Mouse (Mus musculus) forebrain, embryonic 16.5 days (tissue): ENCODE data around the gene Esrrg. TPM values are rescaled to one million over a fixed set of nuclear protein-coding genes. Genes with fewer than 3 reads are reported as not detected.

Source experiments
- ATAC-seq: fragments of 200-750 bp; cut with Nextera tagmentation; 2 replicates; pipeline ENCODE4 v1.8.0; 2017; ENCODE audit warnings: mild to moderate bottlenecking, moderate library complexity
- H3K27ac ChIP-seq: fragments of 300-500 bp; sonication (generic); 2 replicates; pipeline ENCODE4 v1.5.1; 2014; ENCODE audit warnings: low read length, control low read depth
- H3K27me3 ChIP-seq: fragments of 300-500 bp; sonication (generic); replicated peaks from 2 replicates; pipeline ENCODE4 v1.6.1; 2014; ENCODE audit warnings: low read length; ENCODE audit not compliant: control insufficient read depth, insufficient read depth
- H3K36me3 ChIP-seq: fragments of 300-500 bp; sonication (generic); 2 replicates; pipeline ENCODE4 v1.6.1; 2014; ENCODE audit not compliant: control insufficient read depth, insufficient read depth
- H3K4me1 ChIP-seq: fragments of 300-500 bp; sonication (generic); replicated peaks from 2 replicates; pipeline ENCODE4 v1.6.1; 2014; ENCODE audit warnings: low read length; ENCODE audit not compliant: control insufficient read depth, insufficient read depth
- H3K4me2 ChIP-seq: fragments of 300-500 bp; sonication (generic); 2 replicates; pipeline ENCODE4 v1.6.1; 2014; ENCODE audit warnings: mild to moderate bottlenecking, low read length, control low read depth
- H3K4me3 ChIP-seq: fragments of 300-500 bp; sonication (generic); replicated peaks from 2 replicates; pipeline ENCODE4 v1.5.1; 2014; ENCODE audit warnings: mild to moderate bottlenecking, low read length, control low read depth
- H3K9ac ChIP-seq: fragments of 300-500 bp; sonication (generic); replicated peaks from 2 replicates; pipeline ENCODE4 v1.6.1; 2014; ENCODE audit warnings: low read depth, low read length, control low read depth
- H3K9me3 ChIP-seq: fragments of 300-500 bp; sonication (generic); 2 replicates; pipeline ENCODE4 v1.6.1; 2016; ENCODE audit warnings: low read length; ENCODE audit not compliant: control insufficient read depth
- WGBS: fragments of 180-500 bp; shearing (Covaris S2); extraction: QIAGEN DNeasy Blood & Tissue Kit; methylation state at CpG from one replicate; pipeline ENCODE4 v1.1.7; 2014; 5-methylcytosine and 5-hydroxymethylcytosine counted together
- polyA plus RNA-seq: library from polyadenylated mRNA; unstranded; fragments of >200 nt; fragmentation: Nextera tagmentation; extraction: Ambion mirVana; gene quantifications from 2 replicates; pipeline ENCODE4 v1.2.1, GENCODE M21; 2015

The Esrrg gene
- polyA plus RNA-seq, 1 experiment from 2014 or later = 11.2 TPM

DNA sequence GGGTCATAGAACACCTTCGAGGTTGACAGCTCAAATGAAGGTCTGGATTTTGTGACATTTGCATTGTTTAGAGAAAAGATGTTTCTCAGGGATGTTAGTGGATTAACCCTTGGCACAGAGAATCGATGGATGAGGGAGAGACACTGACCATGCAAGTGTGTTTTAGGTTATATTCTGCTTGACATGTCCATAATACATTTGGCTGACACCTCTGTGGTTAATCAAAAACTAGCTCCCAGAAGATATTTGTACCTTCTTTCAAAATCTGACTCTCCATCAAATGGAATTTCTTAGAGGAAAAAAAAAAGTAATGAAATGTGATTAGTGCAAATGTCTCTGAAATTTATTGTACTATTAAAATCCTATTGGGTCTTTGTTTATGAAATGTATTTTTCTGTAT is 158.8 kb downstream of the Esrrg start:
- WGBS = 83% methylated on average over 2 of the region's 2 CpGs
- Histone ChIP-seq H3K4me1 (no peaks in the 10 kb centered on the region), H3K9ac (no peak overlapping the region), H3K9me3 (no peaks in the 10 kb centered on the region), H3K27ac (no peak overlapping the region), H3K4me3 (no peak overlapping the region), H3K36me3 (no peaks in the 10 kb centered on the region), H3K4me2 (no peak overlapping the region), H3K27me3 (no peaks in the 10 kb centered on the region)
- no peak for ATAC-seq

DNA sequence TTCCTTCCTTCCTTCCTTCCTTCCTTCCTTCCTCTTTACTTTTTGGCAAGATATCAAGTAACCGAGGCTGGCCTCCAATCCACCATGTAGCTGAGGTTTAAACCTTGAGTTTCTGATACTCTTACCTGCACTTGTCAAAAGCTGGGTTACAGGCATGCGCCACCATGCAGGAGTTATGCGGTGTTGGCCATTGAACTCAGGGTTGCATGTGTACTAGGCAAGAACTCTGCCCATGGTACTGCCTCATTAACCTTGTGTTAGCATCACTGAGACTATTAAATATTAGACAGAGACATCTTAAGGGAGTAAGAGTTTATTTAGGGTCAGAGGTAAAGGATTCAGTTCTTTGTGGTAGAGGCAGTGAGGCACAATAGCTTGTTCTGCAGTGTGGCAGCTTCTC is 161.6 kb downstream of the Esrrg start:
- no peak for ATAC-seq
- H3K9me3 ChIP-seq = no peaks in the 10 kb centered on the region
- no peak overlapping the region for H3K4me2 ChIP-seq

DNA sequence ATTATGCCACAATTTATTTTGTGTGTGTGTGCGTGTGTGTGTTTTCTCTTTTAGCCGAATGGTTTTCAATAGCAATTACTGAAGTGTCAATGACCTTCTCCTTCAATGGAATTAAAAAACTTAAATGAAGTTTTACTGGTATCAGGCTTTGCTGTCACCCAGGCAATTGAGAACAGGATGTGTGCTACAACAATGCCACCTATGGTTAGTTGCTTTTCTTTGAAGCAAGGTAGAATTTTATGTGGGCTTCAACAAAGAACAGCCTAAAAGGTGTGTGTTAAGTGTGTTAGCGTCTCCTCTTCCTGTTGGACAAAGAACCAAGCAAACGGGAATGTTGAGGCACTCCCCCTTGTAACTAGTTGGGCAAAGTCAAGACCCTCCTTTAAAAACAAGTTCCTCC is 162.5 kb downstream of the Esrrg start:
- no peaks in the 10 kb centered on the region for H3K27me3 ChIP-seq
- ATAC-seq = no peak
- WGBS = 40% methylated on average over 4 of the region's 4 CpGs

More for the DNA sequence above, 161.6 kb downstream of the Esrrg start:
- 95% methylated on average over 3 of the region's 3 CpGs for WGBS
- no peaks in the 10 kb centered on the region for H3K4me1 ChIP-seq
- no peak overlapping the region for H3K9ac ChIP-seq
- H3K27me3 ChIP-seq = no peaks in the 10 kb centered on the region
- H3K27ac ChIP-seq = no peak overlapping the region
- no peaks in the 10 kb centered on the region for H3K36me3 ChIP-seq
- H3K4me3 ChIP-seq = no peak overlapping the region

DNA sequence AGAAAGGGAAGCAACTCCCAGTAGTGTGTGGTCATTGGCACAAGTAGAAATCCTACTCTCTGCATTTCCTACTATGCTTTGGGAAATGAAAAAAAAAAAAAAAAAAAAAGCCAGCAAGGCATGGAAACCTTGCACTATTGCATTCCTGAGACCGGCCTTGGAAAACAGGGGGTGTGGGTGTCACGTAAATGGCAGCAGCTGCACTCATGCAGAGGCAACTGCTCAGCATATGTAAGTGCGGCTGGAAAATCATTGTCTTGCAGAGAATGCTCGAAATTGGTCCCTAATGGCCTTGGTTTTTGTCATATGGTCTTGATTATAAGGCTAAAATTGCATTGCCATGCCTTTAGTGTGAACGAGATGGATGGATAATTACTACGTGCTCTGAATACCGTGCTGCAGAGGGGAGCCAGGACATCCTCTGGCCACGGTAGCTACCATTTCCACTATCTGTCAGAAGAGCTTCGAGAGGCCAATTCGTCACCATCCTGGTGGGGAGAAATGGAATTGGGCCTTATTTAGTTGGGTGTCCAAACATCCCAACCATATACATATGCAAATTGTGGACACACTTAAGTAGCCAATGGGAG is 171.1 kb downstream of the Esrrg start:
- Histone ChIP-seq H3K36me3 (no peaks in the 10 kb centered on the region), H3K4me3 (no peak overlapping the region), H3K9me3 (no peaks in the 10 kb centered on the region), H3K27ac (no peak overlapping the region), H3K4me1 (no peaks in the 10 kb centered on the region), H3K4me2 (no peak overlapping the region), H3K27me3 (no peaks in the 10 kb centered on the region), H3K9ac (no peak overlapping the region)
- ATAC-seq = no peak
- 69% methylated on average over 10 of the region's 10 CpGs for WGBS

More for the DNA sequence above, 162.5 kb downstream of the Esrrg start:
- no peaks in the 10 kb centered on the region for H3K4me1 ChIP-seq
- no peak overlapping the region for H3K9ac ChIP-seq
- H3K9me3 ChIP-seq = no peaks in the 10 kb centered on the region
- no peak overlapping the region for H3K4me3 ChIP-seq
- H3K27ac ChIP-seq = no peak overlapping the region
- H3K36me3 ChIP-seq = no peaks in the 10 kb centered on the region
- H3K4me2 ChIP-seq = no peak overlapping the region

DNA sequence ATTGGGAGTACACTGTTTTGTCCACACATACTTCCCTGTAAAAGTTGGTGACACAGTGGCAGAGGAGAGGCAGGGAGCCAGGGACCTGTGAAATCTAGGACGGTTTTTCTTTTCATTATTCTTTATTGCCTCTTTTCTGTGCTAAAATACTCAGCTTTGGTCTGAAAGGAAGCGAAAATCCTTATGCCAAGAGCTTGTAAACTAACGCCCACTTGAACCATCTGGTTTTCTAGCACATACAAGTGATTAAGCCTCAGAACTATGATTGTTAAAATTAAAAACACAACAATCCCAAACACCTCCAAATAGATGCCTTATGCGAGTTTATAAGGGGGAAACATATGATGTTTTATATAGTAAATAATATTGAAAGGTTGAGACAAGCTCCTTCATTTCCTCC is 176.6 kb downstream of the Esrrg start:
- Histone ChIP-seq H3K9me3 (no peaks in the 10 kb centered on the region), H3K27ac (no peak overlapping the region), H3K9ac (no peak overlapping the region), H3K4me1 (peaks cover 8% of the 10 kb centered on the region; the same call in 1 of the 2 replicates), H3K4me2 (no peak overlapping the region), H3K27me3 (no peaks in the 10 kb centered on the region), H3K36me3 (no peaks in the 10 kb centered on the region), H3K4me3 (no peak overlapping the region)
- 44% methylated on average over 4 of the region's 4 CpGs for WGBS
- ATAC-seq = no peak

DNA sequence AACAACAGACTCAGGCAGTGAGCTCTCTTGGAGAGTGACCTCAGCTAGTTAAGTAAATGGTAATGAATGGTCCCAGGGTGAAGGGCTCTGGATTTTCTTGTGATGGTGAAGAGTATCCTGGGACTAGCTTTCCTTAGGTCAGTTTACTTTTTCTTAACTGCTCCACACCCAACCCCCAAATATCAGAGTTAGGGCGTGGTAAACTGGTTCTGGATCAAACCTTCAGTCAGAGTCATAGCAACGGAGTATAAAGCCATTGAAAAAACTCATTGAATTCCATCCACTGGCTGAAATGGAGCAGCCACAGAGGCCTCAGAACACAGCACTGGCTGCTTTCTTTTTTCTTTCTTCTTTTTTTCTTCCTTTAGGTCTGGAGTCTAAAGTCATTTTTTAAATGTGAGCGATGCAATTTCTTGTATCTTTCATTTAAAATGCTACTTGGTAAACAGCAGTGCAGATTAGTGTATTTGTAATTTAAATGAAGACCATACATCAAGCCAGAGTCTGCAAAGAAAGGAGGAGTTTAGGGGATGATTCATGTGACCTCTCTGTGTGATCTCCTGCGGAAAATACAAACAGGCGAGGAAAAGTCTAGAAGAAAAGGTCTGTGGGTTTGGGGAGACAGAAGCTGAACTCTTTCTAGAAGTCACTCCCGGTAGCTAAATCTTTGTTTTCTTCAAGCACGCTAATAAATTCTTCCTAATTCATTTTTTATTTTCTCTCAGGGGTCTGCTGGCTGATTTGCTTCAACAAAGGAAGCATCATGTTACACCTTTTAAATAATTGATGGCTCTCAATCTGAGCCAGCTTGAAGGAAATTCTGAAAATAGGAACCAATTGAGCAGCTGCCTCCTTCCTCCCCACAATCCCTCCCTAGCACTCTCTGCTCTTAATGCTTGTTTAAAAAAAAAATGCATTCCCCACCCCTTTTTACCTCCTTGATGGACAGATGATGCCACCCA is 178.7 kb downstream of the Esrrg start:
- no peaks in the 10 kb centered on the region for H3K9me3 ChIP-seq
- H3K4me3 ChIP-seq = no peak overlapping the region
- ATAC-seq = no peak
- H3K4me1 ChIP-seq = peaks cover 8% of the 10 kb centered on the region; the same call in 1 of the 2 replicates
- H3K36me3 ChIP-seq = no peaks in the 10 kb centered on the region
- no peak overlapping the region for H3K4me2 ChIP-seq
- no peak overlapping the region for H3K27ac ChIP-seq
- no peak overlapping the region for H3K9ac ChIP-seq
- no peaks in the 10 kb centered on the region for H3K27me3 ChIP-seq
- 11% methylated on average over 7 of the region's 7 CpGs for WGBS

DNA sequence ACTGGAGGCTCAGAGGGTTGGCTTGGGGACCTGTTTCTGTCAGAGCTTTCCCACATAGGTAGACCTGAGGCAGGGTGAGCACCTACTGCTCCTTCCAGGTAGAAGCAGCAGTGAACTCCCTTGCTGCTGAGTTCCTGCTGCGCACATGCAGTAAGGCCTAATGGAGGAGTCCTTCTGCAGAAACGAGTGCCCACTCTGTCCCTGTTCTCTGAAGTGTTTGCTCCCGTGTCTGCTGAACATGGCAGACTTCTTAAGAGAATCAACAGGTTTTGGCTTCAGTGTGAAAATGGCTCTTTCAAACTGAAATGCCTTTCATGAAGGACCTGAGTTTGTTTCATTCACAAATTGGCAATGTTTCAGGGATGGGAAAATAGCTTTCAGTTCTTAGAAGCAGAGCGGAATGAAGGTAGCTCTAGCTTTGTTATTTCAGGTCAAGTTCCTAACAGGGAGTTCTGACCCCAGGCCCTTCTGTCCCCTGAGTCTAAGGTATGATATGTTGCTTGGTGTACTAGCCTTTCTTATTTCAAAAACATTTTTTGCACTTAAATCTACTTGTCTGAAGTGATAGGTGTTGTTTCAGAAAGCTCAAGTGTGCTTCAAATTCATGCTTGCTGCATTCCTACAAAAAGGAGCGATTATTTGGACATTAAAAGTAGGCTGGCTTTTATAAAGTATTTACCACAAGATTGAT is 185.8 kb downstream of the Esrrg start:
- Histone ChIP-seq H3K4me2 (no peak overlapping the region), H3K36me3 (no peaks in the 10 kb centered on the region), H3K4me3 (no peak overlapping the region), H3K27ac (no peak overlapping the region), H3K27me3 (no peaks in the 10 kb centered on the region), H3K9me3 (no peaks in the 10 kb centered on the region), H3K9ac (no peak overlapping the region), H3K4me1 (no peaks in the 10 kb centered on the region; the same call in 1 of the 2 replicates)
- no peak for ATAC-seq
- WGBS = 83% methylated on average over 5 of the region's 5 CpGs

DNA sequence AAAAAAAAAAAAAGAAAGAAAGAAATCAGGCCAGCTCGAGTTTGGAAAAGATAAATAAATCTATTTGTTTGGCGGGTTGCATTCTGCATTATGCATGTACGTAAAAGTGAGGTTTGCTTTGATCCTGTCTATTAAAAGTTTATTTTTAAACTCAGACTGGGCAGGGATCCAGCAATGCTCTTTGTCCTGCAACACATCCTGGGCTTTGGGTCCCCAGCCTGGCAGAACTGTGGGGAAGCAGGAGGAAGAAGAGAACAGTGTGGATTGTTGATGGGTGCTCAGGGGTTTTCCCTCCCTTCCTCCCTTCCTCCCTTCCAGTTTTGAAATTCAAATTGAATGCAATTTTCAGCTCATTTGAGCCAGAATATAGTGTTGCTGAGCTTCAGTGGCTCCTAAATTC is 187.0 kb downstream of the Esrrg start:
- 42% methylated on average over 3 of the region's 3 CpGs for WGBS
- Histone ChIP-seq H3K27ac (no peak overlapping the region), H3K4me1 (no peaks in the 10 kb centered on the region; the same call in 1 of the 2 replicates), H3K9ac (no peak overlapping the region), H3K27me3 (no peaks in the 10 kb centered on the region), H3K36me3 (no peaks in the 10 kb centered on the region), H3K4me3 (no peak overlapping the region), H3K9me3 (no peaks in the 10 kb centered on the region), H3K4me2 (no peak overlapping the region)
- ATAC-seq = no peak

DNA sequence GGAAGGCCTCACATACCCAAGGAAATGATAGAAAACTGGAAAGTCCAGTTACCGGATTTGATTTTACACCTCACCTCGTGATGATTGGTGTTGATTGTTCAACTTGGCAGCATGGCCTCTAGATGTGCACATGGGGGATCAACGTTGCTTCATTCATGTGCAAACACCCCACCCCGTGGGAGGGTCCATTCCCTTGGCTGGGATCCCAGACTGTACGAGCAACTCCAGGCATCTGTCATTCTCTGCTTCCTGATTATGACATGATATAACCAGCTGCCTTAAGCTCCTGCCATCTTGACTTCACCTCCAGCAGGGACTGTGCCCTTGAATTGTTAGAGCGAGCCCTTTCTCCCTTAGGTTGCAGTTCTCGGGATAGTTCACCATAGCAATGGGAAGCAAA is 190.7 kb downstream of the Esrrg start:
- no peak for ATAC-seq
- Histone ChIP-seq H3K27me3 (peaks cover 9% of the 10 kb centered on the region), H3K27ac (no peak overlapping the region), H3K36me3 (no peaks in the 10 kb centered on the region), H3K9me3 (no peaks in the 10 kb centered on the region), H3K4me2 (no peak overlapping the region), H3K4me3 (no peak overlapping the region), H3K9ac (no peak overlapping the region), H3K4me1 (no peaks in the 10 kb centered on the region; the same call in 1 of the 2 replicates)
- 44% methylated on average over 7 of the region's 7 CpGs for WGBS
